Mouse (Mus musculus): ENCODE measurements around the gene Slc17a6.

Slc17a6 gene

GRCm38 (mm10) chr7:51621694-51622145, at the start of gene Slc17a6:
Slc17a6 (plus strand) TSS chr7:51622006.
- peak; percentile 53 to 64 for DNase-seq (ENCODE audit: low spot score in 2 of 2)

- peak in 1 of 2 experiments; percentile 26 for DNase-seq (ENCODE audit: low spot score in 2 of 2)
These were observed 21.8 kb upstream of the Slc17a6 start for GRCm38 (mm10) chr7:51600021-51600420.

DNA sequence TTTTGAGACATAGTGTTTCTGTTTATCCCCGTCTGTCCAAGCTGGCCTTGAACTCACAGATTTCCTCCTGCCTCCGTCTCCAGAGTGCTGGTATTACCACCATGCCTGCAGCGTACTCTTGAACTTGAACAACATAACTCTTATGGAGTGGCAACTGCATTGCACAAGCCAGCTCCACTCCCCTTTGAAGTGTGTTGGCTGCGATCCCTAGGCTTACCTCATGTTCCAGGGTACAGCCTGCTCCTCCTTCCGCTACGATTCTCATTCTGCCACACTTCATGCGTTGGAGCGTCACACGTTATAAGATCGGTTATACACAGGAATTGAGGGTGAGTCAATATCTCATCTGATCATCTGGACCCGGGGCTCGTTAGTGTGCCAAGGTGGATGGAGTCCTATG, 18.1 kb upstream of the Slc17a6 start:
- DNase-seq (ENCODE audit: low spot score in 2 of 2): no peak

DNA sequence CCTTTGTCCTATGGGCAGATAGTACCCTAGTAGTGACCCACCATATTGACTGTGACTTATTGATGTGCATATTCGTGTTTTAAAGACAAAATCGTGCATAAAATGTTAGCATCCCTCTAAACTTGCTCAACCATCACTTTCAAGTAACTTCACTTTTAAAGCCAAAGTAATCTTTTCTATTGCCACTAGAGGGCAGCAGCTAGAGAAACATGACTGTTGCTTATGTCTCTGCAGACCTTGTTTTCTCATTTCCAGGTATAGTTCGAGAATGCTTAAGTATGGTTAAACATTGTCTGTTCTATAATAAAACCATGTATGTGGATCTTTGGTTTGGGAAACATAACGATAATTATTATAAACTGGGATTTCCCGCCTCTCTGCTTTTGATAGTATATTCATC, 7.4 kb upstream of the Slc17a6 start:
- DNase-seq (ENCODE audit: low spot score in 2 of 2): no peak

GRCm38 (mm10) chr7:51617941-51618340, 3.9 kb upstream of the Slc17a6 start:
- DNase-seq (ENCODE audit: low spot score in 2 of 2): no peak

- DNase-seq (ENCODE audit: low spot score in 2 of 2): no peak
These were observed 3.4 kb upstream of the Slc17a6 start for GRCm38 (mm10) chr7:51618412-51618811.

GRCm38 (mm10) chr7:51619977-51620376, 1.8 kb upstream of the Slc17a6 start:
- DNase-seq (ENCODE audit: low spot score in 2 of 2): no peak

GRCm38 (mm10) chr7:51622196-51622595, 390 bp downstream of the Slc17a6 start:
- DNase-seq (ENCODE audit: low spot score in 2 of 2): peak in 1 of 2 experiments; percentile 55

DNA sequence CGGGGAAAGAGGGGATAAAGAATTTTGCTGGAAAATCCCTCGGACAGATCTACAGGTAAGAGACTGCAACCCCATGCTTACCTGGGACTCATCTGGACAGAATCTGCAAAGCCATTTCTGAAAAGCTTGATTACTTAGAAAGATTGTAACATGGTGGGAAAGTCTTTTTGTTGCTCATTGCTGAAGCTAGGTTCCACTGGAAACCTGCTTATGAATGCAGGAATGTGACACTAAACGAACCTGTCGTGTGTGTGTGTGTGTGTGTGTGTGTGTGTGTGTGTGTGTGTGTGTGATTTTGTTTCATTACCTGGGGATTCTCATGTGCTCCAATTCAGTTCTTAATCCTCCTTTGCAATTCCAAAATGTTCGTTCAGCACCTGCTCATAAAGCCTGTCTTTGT, 860 bp downstream of the Slc17a6 start:
- DNase-seq (ENCODE audit: low spot score in 2 of 2): no peak

- DNase-seq (ENCODE audit: low spot score in 2 of 2): peak in 1 of 2 experiments; percentile 30
These were observed 2.6 kb downstream of the Slc17a6 start for GRCm38 (mm10) chr7:51624336-51624897.

DNA sequence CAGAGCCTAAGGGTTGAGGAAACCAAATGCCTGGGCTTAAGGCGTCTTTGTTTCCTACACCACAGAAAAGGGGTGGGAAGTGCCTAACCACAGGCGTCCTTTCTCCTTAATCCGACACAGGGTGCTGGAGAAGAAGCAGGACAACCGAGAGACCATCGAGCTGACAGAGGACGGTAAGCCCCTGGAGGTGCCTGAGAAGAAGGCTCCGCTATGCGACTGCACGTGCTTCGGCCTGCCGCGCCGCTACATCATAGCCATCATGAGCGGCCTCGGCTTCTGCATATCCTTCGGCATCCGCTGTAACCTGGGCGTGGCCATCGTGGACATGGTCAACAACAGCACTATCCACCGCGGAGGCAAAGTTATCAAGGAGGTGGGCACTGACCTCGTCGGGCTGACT, 3.4 kb downstream of the Slc17a6 start:
- DNase-seq (ENCODE audit: low spot score in 2 of 2): peak in 1 of 2 experiments; percentile 53

GRCm38 (mm10) chr7:51625591-51626255, 3.9 kb downstream of the Slc17a6 start:
- no peak for DNase-seq (ENCODE audit: low spot score in 2 of 2)

DNA sequence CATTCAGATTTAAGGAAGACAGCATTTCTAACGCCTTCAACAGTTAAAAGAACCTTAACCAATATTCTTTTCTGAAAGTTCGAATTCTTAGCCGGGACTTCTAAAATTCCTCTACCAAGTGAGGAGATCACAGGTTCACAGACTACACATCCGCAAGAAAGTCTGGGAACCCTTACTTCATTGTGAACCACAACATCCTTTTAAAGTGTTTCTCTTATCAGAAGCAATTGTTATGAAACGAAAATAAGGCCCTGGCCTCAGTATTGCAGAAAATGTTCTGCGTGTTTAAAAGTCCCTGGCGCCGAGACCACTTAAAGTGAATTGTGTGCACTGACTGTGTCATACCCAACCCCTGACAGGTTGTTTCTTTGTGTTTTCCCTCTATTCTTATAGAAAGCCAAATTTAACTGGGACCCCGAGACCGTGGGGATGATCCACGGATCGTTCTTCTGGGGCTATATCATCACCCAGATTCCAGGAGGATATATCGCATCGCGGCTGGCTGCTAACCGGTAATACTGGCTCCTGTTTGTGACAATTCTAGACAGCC, 4.7 kb downstream of the Slc17a6 start:
- DNase-seq (ENCODE audit: low spot score in 2 of 2): no peak

DNA sequence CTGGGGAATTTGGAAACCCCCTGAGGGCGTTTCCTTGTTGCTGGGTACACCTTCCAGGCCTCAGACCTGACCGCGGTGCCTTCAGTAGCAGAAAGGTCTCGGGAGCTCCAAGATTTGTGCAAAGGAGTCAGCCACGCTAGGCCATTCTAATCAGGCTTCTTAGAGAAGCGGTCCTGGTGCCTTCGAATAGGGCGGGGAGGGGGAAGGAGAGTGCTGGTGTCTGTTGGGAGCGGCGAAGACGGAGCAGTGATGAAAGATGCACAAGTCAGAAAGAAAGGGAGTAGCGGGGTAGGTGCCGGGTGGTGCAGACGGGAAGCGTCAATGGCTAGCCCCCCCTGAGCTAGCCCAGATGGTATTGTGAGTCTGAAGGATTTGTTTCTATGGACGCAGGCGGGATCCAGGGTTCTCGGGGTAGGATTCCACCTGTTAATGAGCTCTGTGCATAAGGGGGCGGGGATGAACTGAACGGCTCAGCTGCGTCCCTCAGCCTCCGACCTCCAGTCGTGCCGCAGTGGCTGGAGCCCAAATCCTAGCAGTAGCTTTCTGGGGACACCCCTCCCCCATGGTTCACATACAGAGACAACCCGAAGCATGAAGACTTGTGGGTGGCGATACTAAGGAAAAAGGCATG, 5.3 kb downstream of the Slc17a6 start:
- peak; percentile 45 to 47 for DNase-seq (ENCODE audit: low spot score in 2 of 2)

DNA sequence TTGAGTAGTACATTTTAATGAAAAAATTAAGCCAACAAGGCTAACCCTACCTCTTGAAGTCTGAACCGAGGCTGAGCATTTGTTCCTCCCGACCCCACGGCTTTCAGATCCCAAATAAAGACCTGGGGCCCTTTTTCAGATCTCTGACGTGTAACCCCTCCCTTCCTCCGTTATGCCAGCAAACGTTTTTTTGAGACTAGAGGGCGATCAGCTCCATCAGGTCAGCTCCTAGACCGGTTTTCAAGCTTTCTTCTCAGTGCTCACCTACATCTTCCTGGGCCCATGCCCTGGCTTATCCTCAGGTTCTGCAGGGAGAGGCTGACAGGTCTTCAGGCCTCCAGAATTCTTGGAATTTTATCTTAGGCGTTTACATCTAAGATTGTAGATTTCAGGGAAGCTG, 5.9 kb downstream of the Slc17a6 start:
- DNase-seq (ENCODE audit: low spot score in 2 of 2): no peak

- DNase-seq (ENCODE audit: low spot score in 2 of 2): peak in 1 of 2 experiments; percentile 29
These were observed 6.5 kb downstream of the Slc17a6 start for GRCm38 (mm10) chr7:51628349-51628748.

DNA sequence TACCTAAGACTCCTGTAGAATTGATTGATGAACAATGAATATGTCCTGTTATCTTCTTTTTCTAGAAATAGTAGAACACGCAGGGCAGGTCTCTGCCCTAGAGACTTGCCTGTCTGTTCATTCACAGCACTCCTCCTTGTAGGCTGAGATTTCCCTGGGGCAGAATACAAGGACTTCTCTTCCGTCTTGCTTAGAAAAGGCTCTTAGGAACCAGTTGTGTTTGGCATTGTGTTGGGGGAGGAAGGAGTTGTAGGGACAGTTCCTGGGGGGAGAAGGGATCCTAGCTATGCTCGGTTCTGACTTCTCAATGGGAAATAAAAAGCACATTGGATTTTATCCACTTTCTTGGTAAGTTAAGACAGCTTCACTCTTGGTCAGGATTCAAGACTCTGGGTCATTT, 7.4 kb downstream of the Slc17a6 start:
- no peak for DNase-seq (ENCODE audit: low spot score in 2 of 2)

DNA sequence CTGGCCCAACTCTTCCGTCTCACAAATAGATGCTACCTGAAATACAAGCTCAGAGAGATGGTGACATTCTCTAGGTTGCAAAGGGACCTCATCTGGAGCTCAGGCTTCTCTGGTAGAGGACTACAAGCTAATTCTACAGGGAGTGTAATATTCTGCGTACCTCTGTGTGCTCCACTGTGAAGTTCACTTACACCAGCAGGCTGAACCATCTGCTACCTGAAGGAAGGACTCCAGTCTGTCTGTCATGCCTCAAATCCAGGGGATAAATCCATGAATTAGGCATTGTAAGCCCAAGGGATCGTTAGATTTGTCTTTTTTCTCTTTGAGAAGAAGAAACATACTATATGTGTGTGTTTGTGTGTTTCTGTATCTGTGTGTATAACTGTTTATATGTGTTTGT, 9.4 kb downstream of the Slc17a6 start:
- no peak for DNase-seq (ENCODE audit: low spot score in 2 of 2)

- no peak for DNase-seq (ENCODE audit: low spot score in 2 of 2)
These were observed 10.9 kb downstream of the Slc17a6 start for GRCm38 (mm10) chr7:51632543-51633229.

- DNase-seq (ENCODE audit: low spot score in 2 of 2): no peak
These were observed 11.5 kb downstream of the Slc17a6 start for GRCm38 (mm10) chr7:51633230-51633844.

- no peak for DNase-seq (ENCODE audit: low spot score in 2 of 2)
These were observed 35.3 kb downstream of the Slc17a6 start for GRCm38 (mm10) chr7:51657152-51657551.

DNA sequence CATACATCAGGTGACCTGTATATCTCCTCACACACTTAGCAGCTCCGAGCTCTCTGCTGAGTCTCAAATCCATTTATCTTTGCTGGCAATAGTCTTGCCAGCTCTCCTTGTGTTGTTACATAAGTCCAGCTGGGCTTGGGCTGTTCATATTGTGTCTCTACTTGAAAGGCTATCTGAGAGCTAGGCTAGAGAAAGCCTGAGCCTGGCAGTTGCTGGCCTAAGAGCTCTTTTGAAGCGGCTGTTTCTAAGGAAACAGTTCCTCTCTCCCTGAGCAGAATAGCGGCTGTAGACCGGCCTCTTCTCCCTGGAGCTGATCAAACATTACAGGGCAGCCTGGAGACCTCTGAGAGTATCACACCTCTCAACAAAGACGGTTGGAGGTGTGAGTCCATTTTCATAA, 40.6 kb downstream of the Slc17a6 start:
- DNase-seq (ENCODE audit: low spot score in 2 of 2): peak; percentile 23 to 32

All from right cerebral cortex, postnatal 10 days (tissue).